Mouse (Mus musculus) CH12.LX (cell line): ENCODE results near the gene Dkk1. TPM values are rescaled to one million over a fixed set of nuclear protein-coding genes. Genes with fewer than 3 reads are reported as not detected.

Source experiments
- DNase-seq: peaks from one replicate; pipeline ENCODE4 v3.0.0-alpha.2; 2013; ENCODE audit errors: extremely low read depth
- H3K27ac ChIP-seq: 2 replicates; pipeline ENCODE4 v1.5.1; 2012; ENCODE audit warnings: low read depth, mild to moderate bottlenecking, control low read depth, moderate library complexity; ENCODE audit not compliant: insufficient read depth
- H3K27me3 ChIP-seq: replicated peaks from 2 replicates; pipeline ENCODE3; 2012; ENCODE audit warnings: inconsistent platforms
- H3K36me3 ChIP-seq, 2 experiments: replicated peaks in 1 of 2; 2 replicates each; pipeline versions ENCODE3 to v1.6.1; 2012; ENCODE audit warnings: inconsistent platforms in 1 of 2, low read length in 1 of 2, mild to moderate bottlenecking in 1 of 2, mixed read lengths in 1 of 2, moderate library complexity in 1 of 2; ENCODE audit not compliant: control insufficient read depth in 1 of 2, insufficient read depth in 1 of 2
- H3K4me1 ChIP-seq, 2 experiments: 2 replicates each; pipeline ENCODE4 v1.6.1; 2012; ENCODE audit warnings: inconsistent platforms in 1 of 2, moderate library complexity in 1 of 2; ENCODE audit not compliant: insufficient read depth in 2 of 2, control insufficient read depth in 1 of 2
- H3K4me2 ChIP-seq: 2 replicates; pipeline ENCODE4 v1.6.1; 2012; ENCODE audit warnings: low read depth, mild to moderate bottlenecking, control low read depth; ENCODE audit not compliant: poor library complexity, insufficient read depth, severe bottlenecking
- H3K4me3 ChIP-seq, 3 experiments: fragments of 150-350 bp in 1 of 3; sonication (generic) in 1 of 3; replicated peaks in 1 of 3; 2 replicates each; pipeline versions ENCODE3 to v1.5.1; 2011 to 2012; ENCODE audit warnings: low read depth in 2 of 3, low read length in 2 of 3, mild to moderate bottlenecking in 2 of 3, moderate library complexity in 2 of 3, control low read depth in 1 of 3, improper control_type of control experiment in 1 of 3, inconsistent platforms in 1 of 3, mixed read lengths in 1 of 3; ENCODE audit not compliant: poor library complexity in 1 of 3
- H3K79me2 ChIP-seq: replicated peaks from 2 replicates; pipeline ENCODE4 v1.6.1; 2012; ENCODE audit warnings: mild to moderate bottlenecking, moderate library complexity; ENCODE audit not compliant: control insufficient read depth, poor library complexity, insufficient read depth, severe bottlenecking; ENCODE audit errors: extremely low read depth
- H3K9ac ChIP-seq: 2 replicates; pipeline ENCODE4 v1.6.1; 2012; ENCODE audit warnings: low read depth, mild to moderate bottlenecking, control low read depth, moderate library complexity; ENCODE audit not compliant: insufficient read depth
- H3K9me3 ChIP-seq: replicated peaks from 2 replicates; pipeline ENCODE3; 2012; ENCODE audit warnings: low read length, inconsistent platforms, mixed read lengths
- BHLHE40 ChIP-seq: IDR thresholded peaks from 2 replicates; pipeline ENCODE4 v1.6.1; 2011; ENCODE audit warnings: mild to moderate bottlenecking, low read depth, low read length, improper control_type of control experiment
- CHD1 ChIP-seq: IDR thresholded peaks from 2 replicates; pipeline ENCODE4 v1.6.1; 2012; ENCODE audit warnings: low read depth, low read length, improper control_type of control experiment, inconsistent platforms
- CTCF ChIP-seq, 2 experiments: IDR thresholded peaks in 1 of 2; conservative IDR thresholded peaks in 1 of 2; 2 replicates each; pipeline ENCODE4 v1.5.1; 2011 to 2012; ENCODE audit warnings: low read depth in 2 of 2, low read length in 2 of 2, improper control_type of control experiment in 1 of 2, inconsistent platforms in 1 of 2, mild to moderate bottlenecking in 1 of 2, moderate library complexity in 1 of 2
- EP300 ChIP-seq: IDR thresholded peaks from 2 replicates; pipeline ENCODE4 v1.6.1; 2011; ENCODE audit warnings: low read length, improper control_type of control experiment
- JUN ChIP-seq: IDR thresholded peaks from 2 replicates; pipeline ENCODE4 v1.6.1; 2011; ENCODE audit warnings: low read depth, mild to moderate bottlenecking, low read length, improper control_type of control experiment, moderate library complexity; ENCODE audit not compliant: insufficient read depth
- MEF2A ChIP-seq: IDR thresholded peaks from 2 replicates; pipeline ENCODE4 v1.6.1; 2014; ENCODE audit warnings: low read depth, mild to moderate bottlenecking, inconsistent platforms, low read length, improper control_type of control experiment, borderline replicate concordance
- NELFE ChIP-seq: IDR thresholded peaks from 2 replicates; pipeline ENCODE4 v1.6.1; 2011; ENCODE audit warnings: low read depth, low read length, improper control_type of control experiment
- PAX5 ChIP-seq: IDR thresholded peaks from 2 replicates; pipeline ENCODE4 v1.6.1; 2012; ENCODE audit warnings: low read length, inconsistent platforms, mixed read lengths
- POLR2A ChIP-seq: IDR thresholded peaks from 2 replicates; pipeline ENCODE4 v1.6.1; 2011; ENCODE audit warnings: low read depth, mild to moderate bottlenecking, improper control_type of control experiment, low read length
- RAD21 ChIP-seq: IDR thresholded peaks from 2 replicates; pipeline ENCODE4 v1.6.1; 2011; ENCODE audit warnings: low read depth, mild to moderate bottlenecking, low read length, improper control_type of control experiment, moderate library complexity
- SMC3 ChIP-seq: IDR thresholded peaks from 2 replicates; pipeline ENCODE4 v1.6.1; 2011; ENCODE audit warnings: low read depth, low read length, improper control_type of control experiment
- TBP ChIP-seq: conservative IDR thresholded peaks from 2 replicates; pipeline ENCODE4 v1.6.1; 2011; ENCODE audit warnings: low read depth, low read length, improper control_type of control experiment
- TCF12 ChIP-seq: IDR thresholded peaks from 2 replicates; pipeline ENCODE4 v1.6.1; 2014; ENCODE audit warnings: low read depth, mild to moderate bottlenecking, inconsistent platforms, low read length, improper control_type of control experiment
- USF1 ChIP-seq: IDR thresholded peaks from 2 replicates; pipeline ENCODE4 v1.6.1; 2014; ENCODE audit warnings: low read depth, mild to moderate bottlenecking, inconsistent platforms, low read length, improper control_type of control experiment
- USF2 ChIP-seq: conservative IDR thresholded peaks from 2 replicates; pipeline ENCODE4 v1.6.1; 2011; ENCODE audit warnings: low read depth, low read length, improper control_type of control experiment
- ZMIZ1 ChIP-seq: IDR thresholded peaks from 2 replicates; pipeline ENCODE4 v1.6.1; 2012; ENCODE audit warnings: low read depth, mild to moderate bottlenecking, inconsistent platforms, low read length, improper control_type of control experiment
- ZNF384 ChIP-seq: IDR thresholded peaks from 2 replicates; pipeline ENCODE4 v1.6.1; 2012; ENCODE audit warnings: low read depth, low read length, improper control_type of control experiment, inconsistent platforms
- dilution Hi-C: fragments of 300-500 bp; cut with MboI; formaldehyde crosslinking; loops from 2 replicates; pipeline ENCODE4 v1.14.3; 2020; ENCODE audit warnings: low sequenced_read_pairs; ENCODE audit not compliant: extremely low pct_unique_long_range_greater_than_20kb, extremely low pct_ligation_motif_present
- in situ Hi-C: fragments of 300-500 bp; cut with MboI; formaldehyde crosslinking; loops from 3 replicates; pipeline ENCODE4 v1.14.3; 2019; ENCODE audit warnings: low sequenced_read_pairs, low pct_ligation_motif_present, low pct_unique_long_range_greater_than_20kb, mixed read lengths
- polyA plus RNA-seq: library from polyadenylated mRNA; unstranded; fragments of >175 nt; gene quantifications from 2 replicates; pipeline ENCODE4 v1.2.1, GENCODE M21; 2012; ENCODE audit warnings: low read depth; ENCODE audit not compliant: insufficient read length
- total RNA-seq, 2 experiments: library from RNA; depleted of rRNA; stranded (reverse); fragments of 300-350 nt in 1 of 2; fragments of >200 nt in 1 of 2; gene quantifications; 2 replicates each; pipeline ENCODE4 v1.2.3; 2012 to 2014

Dkk1 gene
- total and polyA plus RNA-seq, 3 experiments, result not detected

- Histone ChIP-seq H3K36me3 (no peaks in the 10 kb centered on the region), H3K9ac (no peak overlapping the region), H3K4me3 (no peak overlapping the region), H3K4me2 (no peak overlapping the region), H3K27me3 (no peaks in the 10 kb centered on the region), H3K4me1 (no peaks in the 10 kb centered on the region), H3K9me3 (no peaks in the 10 kb centered on the region), H3K79me2 (no peaks in the 10 kb centered on the region), H3K27ac (no peak overlapping the region)
- DNase-seq, result no peak
- dilution Hi-C loops (no loop called here), in situ Hi-C loops (loop anchor here (10.0 kb wide), 1 partner anchor 319 kb away; the partner anchor contains the start of gene Mbl2)
- TF ChIP-seq POLR2A, result no peak
- peak in 1 of 2 experiments; percentile 37; a peak in 2 of 4 replicates for TF ChIP-seq CTCF (conservative IDR thresholded peaks at IDR 0.05 in 1 of 2, IDR thresholded peaks at IDR 0.05 in 1 of 2; ENCODE audit: low read depth in 2 of 2, low read length in 2 of 2)
- TF ChIP-seq SMC3, result peak; percentile 46
- peak; percentile 9 for TF ChIP-seq RAD21
Observed at GRCm38 (mm10) chr19:30553740-30554139, 4.3 kb upstream of the Dkk1 start.

GRCm38 (mm10) chr19:30552260-30552659 lies 2.8 kb upstream of the Dkk1 start:
- no peaks in the 10 kb centered on the region for H3K36me3 ChIP-seq
- no peaks in the 10 kb centered on the region for H3K4me1 ChIP-seq
- H3K79me2 ChIP-seq, result no peaks in the 10 kb centered on the region
- H3K27ac ChIP-seq, result no peak overlapping the region
- in situ Hi-C loops, result loop anchor here (10.0 kb wide), 1 partner anchor 317 kb away; the partner anchor contains the start of gene Mbl2
- H3K27me3 ChIP-seq, result no peaks in the 10 kb centered on the region
- no peak for DNase-seq
- H3K4me3 ChIP-seq, result no peak overlapping the region
- TF ChIP-seq USF1, result peak; percentile 59
- no peak for TF ChIP-seq RAD21
- peak; percentile 58; the same call in 1 of the 2 replicates for TF ChIP-seq USF2
- 0 out of 2 replicates have a peak, but pooled peaks have one; percentile 17 for TF ChIP-seq BHLHE40
- TF ChIP-seq ZNF384, result no peak
- dilution Hi-C loops, result no loop called here
- no peak overlapping the region for H3K9ac ChIP-seq
- H3K4me2 ChIP-seq, result no peak overlapping the region
- H3K9me3 ChIP-seq, result no peaks in the 10 kb centered on the region

GRCm38 (mm10) chr19:30549854-30550647 lies 586 bp upstream of the Dkk1 start:
- Histone ChIP-seq H3K4me3 (no peak overlapping the region), H3K9ac (no peak overlapping the region), H3K9me3 (no peaks in the 10 kb centered on the region), H3K36me3 (no peaks in the 10 kb centered on the region), H3K27me3 (no peaks in the 10 kb centered on the region), H3K4me1 (no peaks in the 10 kb centered on the region), H3K79me2 (no peaks in the 10 kb centered on the region), H3K4me2 (no peak overlapping the region), H3K27ac (no peak overlapping the region)
- TF ChIP-seq SMC3, result no peak
- TF ChIP-seq ZMIZ1, result no peak
- no peak for TF ChIP-seq JUN
- TF ChIP-seq TBP, result no peak
- no peak for TF ChIP-seq MEF2A
- no peak for TF ChIP-seq CHD1
- TF ChIP-seq EP300, result no peak
- TF ChIP-seq NELFE, result no peak
- TF ChIP-seq PAX5, result no peak
- no peak for TF ChIP-seq TCF12
- no peak for DNase-seq
- in situ Hi-C loops (loop anchor here (10.0 kb wide), 1 partner anchor 315 kb away; the partner anchor contains the start of gene Mbl2), dilution Hi-C loops (no loop called here)
